Mouse (Mus musculus) layer of hippocampus, adult 9-10 months (tissue): Measurements from ENCODE around the gene Carmil1.

Experiments used
- DNase-seq: peaks from one replicate; pipeline ENCODE4 v3.0.0; 2022; ENCODE audit warnings: low spot score

Gene Carmil1

GRCm38 (mm10) chr13:24040221-24040620 is 240.4 kb downstream of the Carmil1 start:
- no peak for DNase-seq

- DNase-seq = no peak
Measured at GRCm38 (mm10) chr13:24037502-24037901, 243.1 kb downstream of the Carmil1 start.

- no peak for DNase-seq
Measured at GRCm38 (mm10) chr13:24036150-24036549, 244.4 kb downstream of the Carmil1 start.

DNA sequence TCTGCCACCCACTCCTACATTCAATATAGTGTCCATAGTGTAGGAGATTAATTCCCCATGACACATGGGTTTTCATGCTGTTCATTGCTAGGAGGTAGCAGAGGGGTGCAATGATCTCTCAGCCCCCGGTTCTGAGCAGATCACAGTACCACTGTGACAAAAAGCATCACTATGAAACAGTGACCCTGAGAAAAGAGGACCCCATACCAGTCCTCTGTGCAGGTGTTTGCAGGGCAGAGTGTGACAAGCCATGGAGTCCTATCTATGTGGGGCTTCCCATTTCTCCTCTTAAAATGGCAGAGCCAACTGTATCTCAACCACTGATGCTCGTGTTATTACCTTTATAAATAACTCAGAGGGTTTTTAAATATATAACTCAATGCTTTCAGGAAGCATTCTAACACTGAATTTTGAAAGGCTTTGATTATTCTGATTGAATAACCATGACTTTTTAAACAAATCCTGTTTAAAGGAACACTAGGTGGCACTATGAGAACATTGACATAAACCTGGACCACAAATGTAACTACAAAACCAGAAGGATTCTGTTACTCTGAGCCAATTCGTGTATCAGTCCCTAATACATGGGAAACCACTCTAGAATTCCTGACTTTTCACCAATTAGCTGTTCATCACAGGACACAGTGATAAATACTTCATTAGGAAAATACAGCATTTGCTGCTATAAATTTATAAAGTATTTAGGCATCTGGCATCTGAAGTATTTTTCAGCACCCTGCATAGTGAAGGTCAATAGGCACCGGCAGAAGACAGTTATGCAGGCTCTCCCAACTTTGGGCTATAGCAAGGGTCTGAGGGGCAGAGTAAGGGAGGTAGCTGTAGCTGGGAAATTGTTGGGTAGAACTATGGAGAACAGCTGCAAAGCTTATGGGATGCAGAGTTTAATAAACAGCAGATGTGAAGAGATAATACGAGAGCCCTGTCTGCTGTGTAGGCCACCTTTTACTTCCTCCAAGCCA is 253.1 kb downstream of the Carmil1 start:
- DNase-seq = peak; percentile 59

GRCm38 (mm10) chr13:24018515-24018914 is 262.1 kb downstream of the Carmil1 start:
- DNase-seq = no peak

DNA sequence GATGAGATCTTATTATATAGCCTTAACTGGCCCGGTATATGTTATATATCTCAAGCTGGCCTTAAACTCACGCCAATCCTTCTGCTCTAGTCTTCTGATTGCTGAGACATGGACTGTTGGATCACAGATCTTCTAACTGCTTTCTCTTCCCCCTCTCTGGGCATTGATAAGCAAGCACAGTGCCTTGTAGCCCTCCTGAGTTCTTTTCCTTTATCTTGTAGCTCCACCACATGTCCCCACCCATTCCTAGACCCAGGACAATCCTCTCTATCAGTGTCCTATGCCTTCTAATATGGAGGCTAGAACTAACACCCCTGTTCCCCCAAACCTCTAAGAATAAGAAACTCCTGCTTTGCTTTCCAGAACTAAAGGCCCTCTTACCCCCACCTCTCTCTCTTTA is 275.1 kb downstream of the Carmil1 start:
- DNase-seq = no peak

DNA sequence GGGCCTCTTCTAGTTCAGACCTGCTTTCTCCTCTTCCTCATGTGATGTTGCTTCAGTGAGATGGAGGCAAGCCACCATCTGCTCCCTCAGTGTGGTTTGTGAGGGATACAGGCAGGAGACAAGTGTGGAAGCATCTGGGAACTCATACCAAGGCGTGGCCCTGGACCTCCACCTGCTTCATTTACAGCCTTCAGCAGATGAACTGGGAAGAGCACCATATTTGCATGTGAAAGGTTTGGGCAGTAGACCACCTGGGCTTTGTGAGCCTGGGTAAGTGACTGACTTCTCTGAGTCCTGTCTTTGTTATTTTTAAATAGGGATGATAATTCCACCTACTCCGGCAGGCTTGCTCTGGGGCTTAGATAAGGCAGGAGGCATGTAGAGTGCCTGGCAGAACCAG is 278.8 kb downstream of the Carmil1 start:
- no peak for DNase-seq

DNA sequence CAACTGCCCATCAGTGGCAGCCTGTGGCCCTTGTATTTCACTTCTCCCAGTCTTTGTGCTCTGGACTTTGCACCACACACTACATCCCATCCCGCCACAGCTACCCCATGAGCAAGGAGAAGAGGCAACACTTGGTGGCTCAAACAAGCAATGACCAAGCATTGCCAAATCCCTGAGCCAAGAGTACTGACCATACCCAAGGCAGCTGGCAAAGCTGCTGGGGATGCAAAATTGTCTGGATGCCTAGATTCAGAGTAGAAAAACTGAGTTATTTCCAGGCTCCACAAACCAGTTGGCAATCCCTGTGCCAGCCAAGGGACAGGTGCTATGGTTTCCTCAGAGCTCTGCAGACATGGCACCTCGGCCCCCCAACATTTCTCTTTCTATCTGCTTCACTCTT is 279.5 kb downstream of the Carmil1 start:
- DNase-seq = no peak

DNA sequence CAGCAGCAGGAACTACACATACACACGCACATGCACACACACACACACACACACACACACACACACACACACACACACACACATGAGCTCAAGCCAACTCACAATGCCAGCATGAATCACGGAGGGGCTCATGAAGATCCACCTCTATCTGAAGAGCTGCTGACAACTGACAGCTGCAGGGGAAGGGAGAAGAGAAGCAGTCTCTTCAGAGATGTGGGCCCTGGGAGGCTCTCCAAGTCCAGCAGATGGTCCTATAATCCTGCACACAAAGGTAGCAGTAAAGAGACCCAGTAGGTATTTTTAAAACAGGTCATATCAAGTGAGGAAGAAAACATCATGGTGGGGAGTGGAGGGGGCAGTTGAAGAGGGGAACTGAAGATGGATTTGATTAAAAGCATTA is 281.8 kb downstream of the Carmil1 start:
- no peak for DNase-seq

DNA sequence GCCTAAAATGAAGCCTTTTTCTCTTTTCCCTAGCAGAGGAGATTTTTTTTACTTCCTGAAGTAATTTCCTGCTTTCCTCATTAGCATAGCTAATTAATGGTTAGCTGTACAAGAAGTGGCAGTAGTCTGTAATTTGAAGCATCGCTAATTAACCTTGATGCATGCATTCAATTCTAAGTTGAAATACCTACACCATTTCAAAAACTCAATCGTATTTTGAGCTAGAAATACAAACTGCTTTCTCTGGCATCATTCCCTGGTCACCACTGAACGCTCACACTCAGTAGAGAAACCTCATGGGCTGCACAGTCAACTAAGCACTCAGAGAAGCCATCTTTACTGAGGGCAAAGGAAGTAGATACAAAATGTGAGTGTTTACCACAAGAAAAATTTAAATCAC is 285.8 kb downstream of the Carmil1 start:
- DNase-seq = no peak

DNA sequence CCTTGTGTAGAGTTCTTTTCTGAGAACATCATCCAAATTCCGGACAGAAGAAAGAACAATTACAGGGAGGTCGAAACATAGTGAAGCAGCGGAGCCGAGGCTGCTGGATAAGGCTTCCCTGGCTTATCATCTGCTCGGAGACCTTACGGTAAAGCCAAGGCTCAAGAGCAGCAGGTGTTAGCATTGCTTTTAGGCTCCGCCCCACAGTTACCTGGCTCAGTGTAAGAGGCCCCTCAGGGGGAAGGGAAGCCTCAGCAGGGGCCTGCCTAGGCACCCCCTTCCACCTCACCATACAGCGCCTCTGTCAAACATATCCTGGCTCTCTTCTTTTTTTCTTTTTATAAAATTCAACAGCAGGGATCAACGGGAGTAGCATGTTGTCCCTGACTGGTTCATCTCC is 286.6 kb downstream of the Carmil1 start:
- DNase-seq = no peak

GRCm38 (mm10) chr13:23990928-23991327 is 289.7 kb downstream of the Carmil1 start, which contains the start of gene Scgn:
Scgn (minus strand) TSS chr13:23991214.
- DNase-seq = no peak

GRCm38 (mm10) chr13:23990451-23990850 is 290.1 kb downstream of the Carmil1 start:
- no peak for DNase-seq

DNA sequence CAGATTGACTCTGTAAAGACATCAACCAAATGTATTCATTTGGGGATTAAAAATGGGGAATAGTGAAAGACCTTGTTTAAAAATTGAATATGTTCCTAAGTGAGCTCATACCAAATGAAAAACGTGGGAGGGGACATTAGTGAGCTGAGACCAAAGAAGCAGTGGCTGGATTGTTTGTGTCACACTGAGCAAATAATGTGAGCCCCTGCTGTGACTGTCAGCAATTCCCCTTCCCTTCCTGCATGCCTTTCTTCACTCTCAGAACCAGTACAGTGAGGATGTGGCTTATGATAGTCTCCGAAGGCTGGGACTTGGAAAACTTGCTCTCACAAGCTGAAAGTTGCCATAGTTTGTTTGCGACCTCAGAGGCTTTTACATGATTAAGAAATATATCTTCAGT is 295.5 kb downstream of the Carmil1 start:
- no peak for DNase-seq

DNA sequence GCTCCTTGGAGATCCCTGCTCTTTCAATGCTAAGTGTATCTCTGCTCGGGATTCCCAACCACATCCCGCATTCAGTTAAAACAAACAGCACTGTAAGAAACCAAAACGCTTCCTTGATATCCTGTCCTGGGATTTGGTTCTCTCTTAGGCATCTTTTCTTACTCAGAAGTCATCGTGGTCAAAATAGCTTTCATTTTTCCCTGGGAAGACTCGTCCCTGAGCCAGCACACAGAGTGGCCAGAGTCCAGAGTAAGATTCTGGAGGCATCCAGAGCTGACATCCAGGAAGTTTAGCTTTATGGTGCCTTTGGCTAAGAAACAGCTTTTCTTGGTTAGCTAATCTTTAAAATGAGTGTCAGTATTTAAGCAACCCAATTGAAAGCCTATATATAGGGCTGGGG is 308.3 kb downstream of the Carmil1 start:
- DNase-seq = no peak

- DNase-seq = no peak
Measured at GRCm38 (mm10) chr13:23971870-23972269, 308.7 kb downstream of the Carmil1 start.

GRCm38 (mm10) chr13:23964909-23965308 is 315.7 kb downstream of the Carmil1 start:
- no peak for DNase-seq
